Mouse (Mus musculus): ENCODE data around the gene Arxes1. TPM values are rescaled to one million over a fixed set of nuclear protein-coding genes. Genes with fewer than 3 reads are reported as not detected.

Gene Arxes1
- total and polyA plus RNA-seq, 3 experiments: not detected

Other genes starting within 250 kb of the Arxes1 start
- gene Bhlhb9, start 235.8 kb upstream of the Arxes1 start, total RNA-seq (2012; rRNA removed): not detected in 2 replicates
- under 1 TPM in 1 of 2 experiments, not detected in 1; 0.01 TPM for gene Bhlhb9, start 235.8 kb upstream of the Arxes1 start, polyA plus RNA-seq (2012; ENCODE audit: insufficient read depth in 1 of 2, insufficient read length in 2 of 2, low read depth in 1 of 2, low replicate concordance in 2 of 2, missing spikeins in 1 of 2)
- gene Gprasp2, start 194.3 kb upstream of the Arxes1 start, total RNA-seq (2012; rRNA removed): not detected in 2 replicates
- under 1 TPM in 1 of 2 experiments, not detected in 1; 0.31 TPM for gene Gprasp2, start 194.3 kb upstream of the Arxes1 start, polyA plus RNA-seq (2012; ENCODE audit: insufficient read depth in 1 of 2, insufficient read length in 2 of 2, low read depth in 1 of 2, low replicate concordance in 2 of 2, missing spikeins in 1 of 2)
- not detected in 2 replicates for gene Arxes2, start 39.5 kb upstream of the Arxes1 start, total RNA-seq (2012; rRNA removed)
- gene Arxes2, start 39.5 kb upstream of the Arxes1 start, polyA plus RNA-seq (2012; ENCODE audit: insufficient read depth in 1 of 2, insufficient read length in 2 of 2, low read depth in 1 of 2, low replicate concordance in 2 of 2, missing spikeins in 1 of 2): not detected
- not detected in 2 replicates for gene Bex2, start 34.9 kb downstream of the Arxes1 start, total RNA-seq (2012; rRNA removed)
- gene Bex2, start 34.9 kb downstream of the Arxes1 start, polyA plus RNA-seq (2012; ENCODE audit: insufficient read depth in 1 of 2, insufficient read length in 2 of 2, low read depth in 1 of 2, low replicate concordance in 2 of 2, missing spikeins in 1 of 2): not detected
- not detected in 2 replicates for gene Nxf3, start 51.9 kb downstream of the Arxes1 start, total RNA-seq (2012; rRNA removed)
- under 1 TPM in 1 of 2 experiments, not detected in 1; 0.08 TPM for gene Nxf3, start 51.9 kb downstream of the Arxes1 start, polyA plus RNA-seq (2012; ENCODE audit: insufficient read depth in 1 of 2, insufficient read length in 2 of 2, low read depth in 1 of 2, low replicate concordance in 2 of 2, missing spikeins in 1 of 2)
- 219 and 240 TPM in 2 replicates for gene Bex4, start 105.6 kb downstream of the Arxes1 start, total RNA-seq (2012; rRNA removed)
- gene Bex4, start 105.6 kb downstream of the Arxes1 start, polyA plus RNA-seq (2012; ENCODE audit: insufficient read depth in 1 of 2, insufficient read length in 2 of 2, low read depth in 1 of 2, low replicate concordance in 2 of 2, missing spikeins in 1 of 2): 100 to 1,000 TPM in 1 of 2 experiments, not detected in 1; 412 TPM
- 26.9 and 27.4 TPM in 2 replicates for gene Tceal8, start 139.0 kb downstream of the Arxes1 start, total RNA-seq (2012; rRNA removed)
- 100 to 1,000 TPM in 1 of 2 experiments, 10 to 100 TPM in 1; 41.1 to 759 TPM for gene Tceal8, start 139.0 kb downstream of the Arxes1 start, polyA plus RNA-seq (2012; ENCODE audit: insufficient read depth in 1 of 2, insufficient read length in 2 of 2, low read depth in 1 of 2, low replicate concordance in 2 of 2, missing spikeins in 1 of 2)
- gene Tceal5, start 170.5 kb downstream of the Arxes1 start, total RNA-seq (2012; rRNA removed): not detected in 2 replicates
- not detected for gene Tceal5, start 170.5 kb downstream of the Arxes1 start, polyA plus RNA-seq (2012; ENCODE audit: insufficient read depth in 1 of 2, insufficient read length in 2 of 2, low read depth in 1 of 2, low replicate concordance in 2 of 2, missing spikeins in 1 of 2)
- gene Tceal7, start 181.4 kb downstream of the Arxes1 start, total RNA-seq (2012; rRNA removed): not detected in 2 replicates
- 1 to 10 TPM in 1 of 2 experiments, not detected in 1; 1.0 TPM for gene Tceal7, start 181.4 kb downstream of the Arxes1 start, polyA plus RNA-seq (2012; ENCODE audit: insufficient read depth in 1 of 2, insufficient read length in 2 of 2, low read depth in 1 of 2, low replicate concordance in 2 of 2, missing spikeins in 1 of 2)
- 0.27 and 0.49 TPM in 2 replicates for gene Bex1, start 182.1 kb downstream of the Arxes1 start, total RNA-seq (2012; rRNA removed)
- under 1 TPM in 1 of 2 experiments, not detected in 1; 0.86 TPM for gene Bex1, start 182.1 kb downstream of the Arxes1 start, polyA plus RNA-seq (2012; ENCODE audit: insufficient read depth in 1 of 2, insufficient read length in 2 of 2, low read depth in 1 of 2, low replicate concordance in 2 of 2, missing spikeins in 1 of 2)
- gene Tceal9, start 211.7 kb downstream of the Arxes1 start, total RNA-seq (2012; rRNA removed): 68.1 and 75.2 TPM in 2 replicates
- gene Tceal9, start 211.7 kb downstream of the Arxes1 start, polyA plus RNA-seq (2012; ENCODE audit: insufficient read depth in 1 of 2, insufficient read length in 2 of 2, low read depth in 1 of 2, low replicate concordance in 2 of 2, missing spikeins in 1 of 2): 100 to 1,000 TPM in 1 of 2 experiments, not detected in 1; 113 TPM
- gene Bex3, start 236.9 kb downstream of the Arxes1 start, total RNA-seq (2012; rRNA removed): 153 and 164 TPM in 2 replicates
- 100 to 1,000 TPM in 1 of 2 experiments, not detected in 1; 326 TPM for gene Bex3, start 236.9 kb downstream of the Arxes1 start, polyA plus RNA-seq (2012; ENCODE audit: insufficient read depth in 1 of 2, insufficient read length in 2 of 2, low read depth in 1 of 2, low replicate concordance in 2 of 2, missing spikeins in 1 of 2)

Measured in MEL (cell line).